Mouse (Mus musculus) erythroblast, embryonic 14.5 days (primary cell): ENCODE measurements around the gene Pla2g16.

Experiments used
- GATA1 ChIP-seq: IDR thresholded peaks from 2 replicates; pipeline ENCODE4 v1.6.1; 2012; ENCODE audit warnings: low read length, inconsistent platforms, mixed read lengths
- TAL1 ChIP-seq: IDR thresholded peaks from 3 replicates; pipeline ENCODE4 v1.6.1; 2012; ENCODE audit warnings: low read length, inconsistent platforms, mixed read lengths

DNA sequence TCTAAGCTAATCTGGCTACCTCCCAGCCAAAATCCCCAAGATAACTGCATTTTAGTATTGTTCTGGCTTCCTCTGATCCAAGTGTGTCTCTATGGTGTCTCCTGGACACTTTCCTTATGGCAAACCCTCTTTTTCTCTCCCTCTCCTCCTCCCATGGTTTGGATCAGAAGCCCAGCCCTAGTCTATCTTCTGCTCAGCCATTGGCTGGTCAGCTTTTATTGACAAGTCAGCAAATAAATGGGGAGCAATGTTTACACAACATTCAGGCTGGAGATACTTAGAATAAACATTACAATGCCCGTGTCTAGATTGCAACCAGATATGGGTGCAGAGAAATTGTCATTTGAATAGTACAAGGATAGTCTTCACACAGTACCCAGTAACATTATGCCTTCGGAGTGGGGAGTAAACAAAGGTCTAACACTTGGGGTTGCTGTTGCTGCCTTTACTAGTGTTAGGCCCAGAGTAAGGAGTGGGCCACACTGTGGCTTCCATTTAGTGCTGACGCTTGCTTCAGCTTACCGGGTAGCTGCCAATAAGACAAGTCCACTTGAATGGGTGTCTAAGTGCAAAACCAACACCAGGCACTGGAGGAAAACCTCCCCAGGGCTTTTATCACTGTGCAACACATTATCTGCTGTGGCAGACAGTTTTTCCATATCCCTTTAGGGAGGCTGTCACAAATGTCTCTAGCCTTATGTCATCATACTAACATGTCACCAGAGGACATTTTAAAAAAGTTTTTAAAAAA lies 5.5 kb upstream of the Pla2g16 start:
- TF ChIP-seq GATA1 (peak; percentile 51), TAL1 (peak; percentile 66)
